Mouse (Mus musculus) layer of hippocampus, adult 2 months (tissue): ENCODE measurements at regions not wholly inside any gene's neighbourhood (a gene's known extent, or its start where the extent isn't known, plus 50 kb on each side); places are given as distances from the start of the nearest gene placed in this dataset.
A peak's percentile ranks its signal among the peaks of the same experiment; 100 is the strongest.

Experiments
- DNase-seq, 2 experiments: peaks; one replicate each; pipeline ENCODE4 v3.0.0; 2022; ENCODE audit warnings: low spot score in 2 of 2
- H3K27ac ChIP-seq: fragments of 200-600 bp; 2 replicates; pipeline ENCODE4 v1.8.1; 2022
- H3K4me3 ChIP-seq: fragments of 200-600 bp; 2 replicates; pipeline ENCODE4 v1.8.1; 2022; ENCODE audit warnings: mild to moderate bottlenecking
- CTCF ChIP-seq: fragments of 200-600 bp; conservative IDR thresholded peaks from 2 replicates; pipeline ENCODE4 v1.8.1; 2022; ENCODE audit warnings: antibody characterized with exemption, mild to moderate bottlenecking, moderate library complexity

GRCm38 (mm10) chr4:95197077-95197711 is 145.2 kb upstream of the Jun start:
- H3K4me3 ChIP-seq: no peak overlapping the region
- no peak for DNase-seq
- no peak for TF ChIP-seq CTCF
- peak overlapping the region; percentile 68; the same call in 1 of the 2 replicates for H3K27ac ChIP-seq

- no peak for DNase-seq
- no peak overlapping the region for H3K4me3 ChIP-seq
- no peak for TF ChIP-seq CTCF
- H3K27ac ChIP-seq: no peak overlapping the region
Measured at GRCm38 (mm10) chr4:95199394-95199793, 147.4 kb upstream of the Jun start.

- no peak overlapping the region for H3K27ac ChIP-seq
- TF ChIP-seq CTCF: no peak
- DNase-seq: no peak
- H3K4me3 ChIP-seq: no peak overlapping the region
Measured at GRCm38 (mm10) chr4:95200130-95200529, 148.1 kb upstream of the Jun start.

GRCm38 (mm10) chr4:95202478-95202877 is 150.5 kb upstream of the Jun start:
- DNase-seq: no peak
- H3K4me3 ChIP-seq: no peak overlapping the region
- TF ChIP-seq CTCF: no peak
- H3K27ac ChIP-seq: no peak overlapping the region

GRCm38 (mm10) chr4:95203577-95203976 is 151.6 kb upstream of the Jun start:
- no peak for DNase-seq
- H3K27ac ChIP-seq: no peak overlapping the region
- TF ChIP-seq CTCF: no peak
- no peak overlapping the region for H3K4me3 ChIP-seq

- Histone ChIP-seq H3K27ac (no peak overlapping the region), H3K4me3 (no peak overlapping the region)
- DNase-seq: no peak
- TF ChIP-seq CTCF: no peak
Measured at GRCm38 (mm10) chr4:95205372-95205771, 153.3 kb upstream of the Jun start.

- TF ChIP-seq CTCF: no peak
Measured at GRCm38 (mm10) chr4:95207783-95208182, 155.8 kb upstream of the Jun start.

GRCm38 (mm10) chr4:95208827-95209226 is 156.8 kb upstream of the Jun start:
- H3K27ac ChIP-seq: no peak overlapping the region
- no peak for DNase-seq
- TF ChIP-seq CTCF: no peak

More at GRCm38 (mm10) chr4:95207783-95208182, 155.8 kb upstream of the Jun start:
- H3K27ac ChIP-seq: no peak overlapping the region
- DNase-seq: no peak
- no peak overlapping the region for H3K4me3 ChIP-seq

GRCm38 (mm10) chr4:95209322-95210119 is 157.5 kb upstream of the Jun start:
- TF ChIP-seq CTCF: no peak
- no peak for DNase-seq
- Histone ChIP-seq H3K27ac (no peak overlapping the region), H3K4me3 (no peak overlapping the region)

More at GRCm38 (mm10) chr4:95208827-95209226, 156.8 kb upstream of the Jun start:
- H3K4me3 ChIP-seq: no peak overlapping the region

- TF ChIP-seq CTCF: no peak
- no peak for DNase-seq
- no peak overlapping the region for H3K27ac ChIP-seq
Measured at GRCm38 (mm10) chr4:95212561-95212960, 160.5 kb upstream of the Jun start.

GRCm38 (mm10) chr4:95213026-95213425 is 161.0 kb upstream of the Jun start:
- no peak for DNase-seq
- no peak for TF ChIP-seq CTCF
- H3K27ac ChIP-seq: no peak overlapping the region
- H3K4me3 ChIP-seq: no peak overlapping the region

More at GRCm38 (mm10) chr4:95212561-95212960, 160.5 kb upstream of the Jun start:
- H3K4me3 ChIP-seq: no peak overlapping the region

- no peak for TF ChIP-seq CTCF
Measured at GRCm38 (mm10) chr4:95214026-95214425, 162.0 kb upstream of the Jun start.

GRCm38 (mm10) chr4:95215187-95215586 is 163.2 kb upstream of the Jun start:
- no peak for DNase-seq
- Histone ChIP-seq H3K4me3 (no peak overlapping the region), H3K27ac (no peak overlapping the region)
- no peak for TF ChIP-seq CTCF

More at GRCm38 (mm10) chr4:95214026-95214425, 162.0 kb upstream of the Jun start:
- no peak for DNase-seq
- Histone ChIP-seq H3K27ac (no peak overlapping the region), H3K4me3 (no peak overlapping the region)

GRCm38 (mm10) chr4:95230461-95230860 is 178.4 kb upstream of the Jun start:
- Histone ChIP-seq H3K4me3 (no peak overlapping the region), H3K27ac (no peak overlapping the region)
- no peak for DNase-seq
- TF ChIP-seq CTCF: no peak
